Mouse (Mus musculus) G1E (cell line): ENCODE measurements around the gene Rtn2.

Source experiments
- CTCF ChIP-seq: IDR thresholded peaks from 2 replicates; pipeline ENCODE4 v1.5.1; 2012; ENCODE audit warnings: low read depth, low read length, inconsistent platforms, mixed read lengths
- GATA1 ChIP-seq: IDR thresholded peaks from 2 replicates; pipeline ENCODE4 v1.6.1; 2012; ENCODE audit warnings: borderline replicate concordance, low read length, inconsistent platforms, mixed read lengths
- GATA2 ChIP-seq: IDR thresholded peaks from 2 replicates; pipeline ENCODE4 v1.6.1; 2012; ENCODE audit warnings: low read depth, low read length, inconsistent platforms, borderline replicate concordance
- TAL1 ChIP-seq: conservative IDR thresholded peaks from 2 replicates; pipeline ENCODE4 v1.6.1; 2012; ENCODE audit warnings: low read depth, low read length, inconsistent platforms, mixed read lengths

DNA sequence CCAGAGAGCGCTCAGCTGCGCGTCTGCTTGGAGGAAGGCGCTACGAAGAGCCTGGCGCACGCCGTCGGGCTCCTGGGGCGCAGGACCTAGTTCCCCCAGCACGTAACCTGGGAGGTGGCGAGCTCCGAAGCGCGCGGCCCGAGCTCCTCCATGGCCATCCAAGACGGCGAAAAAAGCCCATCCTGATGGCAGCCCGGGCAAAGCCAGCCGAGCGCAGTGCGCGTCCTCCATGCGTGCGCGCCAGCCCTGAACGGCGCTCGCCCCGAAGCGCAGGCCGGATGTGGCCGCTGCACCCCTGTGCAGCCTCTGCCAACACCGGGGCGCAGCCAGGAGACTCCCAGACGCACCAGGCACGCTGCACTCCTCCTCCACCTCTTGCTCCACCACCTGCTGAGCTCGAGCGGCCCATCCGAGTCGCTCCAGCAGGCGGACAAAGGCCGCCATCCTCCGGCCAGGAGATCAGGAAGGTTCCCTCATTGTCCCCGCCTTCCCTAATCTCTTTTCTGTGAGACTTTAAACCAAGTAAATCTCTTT, 2.8 kb upstream of the Rtn2 start, which contains the start of gene Ppm1n:
- TF ChIP-seq CTCF, result no peak
- TF ChIP-seq GATA1, result no peak
- TF ChIP-seq GATA2, result no peak
- no peak for TF ChIP-seq TAL1
